Mouse (Mus musculus) hindbrain, embryonic 15.5 days (tissue): ENCODE data around the gene Nol8. TPM values are rescaled to one million over a fixed set of nuclear protein-coding genes. Genes with fewer than 3 reads are reported as not detected.

ENCODE experiments used
- ATAC-seq: fragments of 200-750 bp; cut with Nextera tagmentation; 2 replicates; pipeline ENCODE4 v1.8.0; 2017; ENCODE audit warnings: low read depth, moderate number of reproducible peaks, moderate TSS enrichment; ENCODE audit not compliant: low FRiP score
- H3K27ac ChIP-seq: fragments of 300-500 bp; sonication (generic); replicated peaks from 2 replicates; pipeline ENCODE4 v1.5.1; 2015; ENCODE audit warnings: mild to moderate bottlenecking, inconsistent platforms
- H3K27me3 ChIP-seq: fragments of 300-500 bp; sonication (generic); 2 replicates; pipeline ENCODE4 v1.6.1; 2015; ENCODE audit warnings: control low read depth, inconsistent platforms
- H3K36me3 ChIP-seq: fragments of 300-500 bp; sonication (generic); 2 replicates; pipeline ENCODE4 v1.6.1; 2015; ENCODE audit warnings: control low read depth, inconsistent platforms
- H3K4me1 ChIP-seq: fragments of 300-500 bp; sonication (generic); replicated peaks from 2 replicates; pipeline ENCODE4 v1.6.1; 2015; ENCODE audit warnings: control low read depth, inconsistent platforms
- H3K4me2 ChIP-seq: fragments of 300-500 bp; sonication (generic); 2 replicates; pipeline ENCODE4 v1.6.1; 2015; ENCODE audit warnings: moderate library complexity, mild to moderate bottlenecking, inconsistent platforms
- H3K4me3 ChIP-seq: fragments of 300-500 bp; sonication (generic); 2 replicates; pipeline ENCODE4 v1.5.1; 2015; ENCODE audit warnings: mild to moderate bottlenecking, inconsistent platforms
- H3K9ac ChIP-seq: fragments of 300-500 bp; sonication (generic); 2 replicates; pipeline ENCODE4 v1.6.1; 2015; ENCODE audit warnings: inconsistent platforms
- H3K9me3 ChIP-seq: fragments of 300-500 bp; sonication (generic); 2 replicates; pipeline ENCODE4 v1.6.1; 2016; ENCODE audit warnings: control low read depth, inconsistent platforms
- WGBS: fragments of 180-500 bp; shearing (Covaris S2); methylation state at CpG from one replicate; pipeline ENCODE4 v1.1.7; 2015; 5-methylcytosine and 5-hydroxymethylcytosine counted together
- polyA plus RNA-seq: library from polyadenylated mRNA; unstranded; fragments of >200 nt; fragmentation: Nextera tagmentation; extraction: Ambion mirVana; gene quantifications from 2 replicates; pipeline ENCODE4 v1.2.1, GENCODE M21; 2015

Gene Nol8
- polyA plus RNA-seq, 1 experiment from 2014 or later = 15.0 TPM

GRCm38 (mm10) chr13:49644731-49645529 lies 7.9 kb upstream of the Nol8 start:
- H3K9ac ChIP-seq = no peak overlapping the region
- ATAC-seq = peak; percentile 42; the same call in 1 of the 2 replicates
- WGBS = 71% methylated on average over 2 of the region's 2 CpGs
- no peak overlapping the region for H3K4me2 ChIP-seq
- H3K4me1 ChIP-seq = no peaks in the 10 kb centered on the region
- H3K27me3 ChIP-seq = no peaks in the 10 kb centered on the region
- H3K27ac ChIP-seq = no peak overlapping the region
- no peaks in the 10 kb centered on the region for H3K9me3 ChIP-seq
- H3K36me3 ChIP-seq = no peaks in the 10 kb centered on the region
- H3K4me3 ChIP-seq = no peak overlapping the region

GRCm38 (mm10) chr13:49646019-49646418 lies 6.9 kb upstream of the Nol8 start:
- 92% methylated on average over 1 of the region's 1 CpGs for WGBS
- no peaks in the 10 kb centered on the region for H3K4me1 ChIP-seq
- H3K4me2 ChIP-seq = no peak overlapping the region
- ATAC-seq = no peak
- H3K36me3 ChIP-seq = no peaks in the 10 kb centered on the region
- no peaks in the 10 kb centered on the region for H3K9me3 ChIP-seq
- no peak overlapping the region for H3K9ac ChIP-seq
- no peak overlapping the region for H3K27ac ChIP-seq
- no peaks in the 10 kb centered on the region for H3K27me3 ChIP-seq
- no peak overlapping the region for H3K4me3 ChIP-seq

GRCm38 (mm10) chr13:49651136-49651535 lies 1.7 kb upstream of the Nol8 start:
- no peak overlapping the region for H3K27ac ChIP-seq
- H3K36me3 ChIP-seq = 0 out of 2 replicates have a peak, but pooled peaks cover 8% of the 10 kb centered on the region
- no peak overlapping the region for H3K4me3 ChIP-seq
- no peak for ATAC-seq
- no peaks in the 10 kb centered on the region for H3K27me3 ChIP-seq
- peaks cover 18% of the 10 kb centered on the region for H3K4me1 ChIP-seq
- H3K9ac ChIP-seq = no peak overlapping the region
- no peaks in the 10 kb centered on the region for H3K9me3 ChIP-seq
- no peak overlapping the region for H3K4me2 ChIP-seq
- WGBS = 50% methylated on average over 2 of the region's 2 CpGs

- Histone ChIP-seq H3K36me3 (peaks cover 10% of the 10 kb centered on the region), H3K4me2 (peak overlapping the region; percentile 93), H3K4me1 (peaks cover 18% of the 10 kb centered on the region), H3K27me3 (no peaks in the 10 kb centered on the region), H3K9ac (peak overlapping the region; percentile 47; the same call in 1 of the 2 replicates), H3K9me3 (no peaks in the 10 kb centered on the region), H3K4me3 (peak overlapping the region; percentile 75), H3K27ac (no peak overlapping the region)
- WGBS = 1% methylated on average over 4 of the region's 4 CpGs
- no peak for ATAC-seq
These were observed 1.0 kb upstream of the Nol8 start for GRCm38 (mm10) chr13:49651781-49652351.

- WGBS = under 1% methylated on average over 16 of the region's 16 CpGs
- peak overlapping the region; percentile 75 for H3K4me3 ChIP-seq
- peak overlapping the region; percentile 93 for H3K4me2 ChIP-seq
- peak; percentile 84 for ATAC-seq
- no peaks in the 10 kb centered on the region for H3K27me3 ChIP-seq
- H3K9ac ChIP-seq = peak overlapping the region; percentile 53
- H3K4me1 ChIP-seq = peaks cover 18% of the 10 kb centered on the region
- H3K36me3 ChIP-seq = peaks cover 15% of the 10 kb centered on the region
- H3K27ac ChIP-seq = peak overlapping the region; percentile 63; the same call in 1 of the 2 replicates
- no peaks in the 10 kb centered on the region for H3K9me3 ChIP-seq
These were observed 283 bp downstream of the Nol8 start for GRCm38 (mm10) chr13:49653180-49653541.

GRCm38 (mm10) chr13:49677793-49678192 lies 24.9 kb downstream of the Nol8 start:
- Histone ChIP-seq H3K4me3 (no peak overlapping the region), H3K9me3 (no peaks in the 10 kb centered on the region), H3K36me3 (peaks cover 39% of the 10 kb centered on the region), H3K4me1 (peaks cover 12% of the 10 kb centered on the region), H3K9ac (no peak overlapping the region), H3K27me3 (no peaks in the 10 kb centered on the region), H3K27ac (no peak overlapping the region), H3K4me2 (no peak overlapping the region)
- 98% methylated on average over 2 of the region's 2 CpGs for WGBS
- ATAC-seq = no peak

GRCm38 (mm10) chr13:49681351-49682232 lies 28.7 kb downstream of the Nol8 start, which contains the start of gene Iars:
Iars (plus strand) TSS chr13:49682100.
- Histone ChIP-seq H3K27me3 (no peaks in the 10 kb centered on the region), H3K4me3 (peak within 1 kb of the TSS; percentile 87), H3K4me2 (peak within 1 kb of the TSS; percentile 98), H3K36me3 (peaks cover 13% of the 10 kb centered on the region), H3K9me3 (no peaks in the 10 kb centered on the region), H3K27ac (peak within 1 kb of the TSS; percentile 77), H3K9ac (peak within 1 kb of the TSS; percentile 89), H3K4me1 (peaks cover 23% of the 10 kb centered on the region)
- WGBS = 6% methylated on average over 26 of the region's 26 CpGs
- peak; percentile 100 for ATAC-seq

- ATAC-seq = peak; percentile 81
- Histone ChIP-seq H3K4me3 (peak overlapping the region; percentile 87), H3K36me3 (peaks cover 9% of the 10 kb centered on the region; the same call in 1 of the 2 replicates), H3K9ac (peak overlapping the region; percentile 89), H3K4me1 (peaks cover 23% of the 10 kb centered on the region), H3K27ac (peak overlapping the region; percentile 77), H3K9me3 (no peaks in the 10 kb centered on the region), H3K27me3 (no peaks in the 10 kb centered on the region), H3K4me2 (peak overlapping the region; percentile 98)
- WGBS = under 1% methylated on average over 20 of the region's 20 CpGs
These were observed 29.5 kb downstream of the Nol8 start for GRCm38 (mm10) chr13:49682233-49682846.

- Histone ChIP-seq H3K4me2 (no peak overlapping the region), H3K27me3 (no peaks in the 10 kb centered on the region), H3K36me3 (peaks cover 13% of the 10 kb centered on the region), H3K9me3 (no peaks in the 10 kb centered on the region), H3K9ac (no peak overlapping the region), H3K27ac (no peak overlapping the region), H3K4me3 (no peak overlapping the region), H3K4me1 (peaks cover 23% of the 10 kb centered on the region)
- no peak for ATAC-seq
- WGBS = 35% methylated on average over 4 of the region's 4 CpGs
These were observed 31.4 kb downstream of the Nol8 start for GRCm38 (mm10) chr13:49684266-49684665.

GRCm38 (mm10) chr13:49691056-49691455 lies 38.2 kb downstream of the Nol8 start:
- no peak for ATAC-seq
- Histone ChIP-seq H3K36me3 (peaks cover 53% of the 10 kb centered on the region), H3K4me1 (no peaks in the 10 kb centered on the region)

GRCm38 (mm10) chr13:49703216-49703779 lies 50.4 kb downstream of the Nol8 start:
- 83% methylated on average over 11 of the region's 11 CpGs for WGBS
- H3K4me3 ChIP-seq = no peak overlapping the region
- no peaks in the 10 kb centered on the region for H3K4me1 ChIP-seq
- H3K27ac ChIP-seq = no peak overlapping the region
- H3K4me2 ChIP-seq = no peak overlapping the region
- no peaks in the 10 kb centered on the region for H3K27me3 ChIP-seq
- H3K36me3 ChIP-seq = peaks cover 70% of the 10 kb centered on the region
- ATAC-seq = no peak
- no peaks in the 10 kb centered on the region for H3K9me3 ChIP-seq
- no peak overlapping the region for H3K9ac ChIP-seq

More at GRCm38 (mm10) chr13:49691056-49691455, 38.2 kb downstream of the Nol8 start:
- Histone ChIP-seq H3K9me3 (no peaks in the 10 kb centered on the region), H3K9ac (no peak overlapping the region), H3K27ac (no peak overlapping the region), H3K27me3 (no peaks in the 10 kb centered on the region), H3K4me2 (no peak overlapping the region), H3K4me3 (no peak overlapping the region)
- 96% methylated on average over 5 of the region's 5 CpGs for WGBS
